27 mouse cellular contexts compared by ENCODE assay signal in genomic region chr14:124532051-124532450, GRCm38 (mm10).
A peak's percentile ranks its signal among the peaks of the same experiment; 100 is the strongest.
DNase-seq lines count a peak whose midpoint lies in the region; ATAC-seq and TF ChIP-seq lines count a peak whose summit lies in the region.
"Had no signal": no experiment of that assay in that cellular context is flagged by ENCODE, and none has a peak within 500 bp of the region (broad histone marks: within the 10 kb centered on the region; RNA-seq: fewer than 3 reads in every experiment).

No protein-coding gene starts in this region.

- ATAC-seq in cerebellum, adult (ENCODE audit: insufficient number of reproducible peaks, low FRiP score, low TSS enrichment), result no peak
- no peak for ATAC-seq in liver, postnatal 0 days
- ATAC-seq: forebrain, embryonic 15.5 days; hindbrain, postnatal 0 days; intestine, postnatal 0 days; Patski had no signal

- 17% methylated on average over 1 of the region's 1 CpGs for WGBS in cerebellum, adult 2 months
- WGBS in liver, postnatal 0 days (ENCODE audit: insufficient replicate concordance), result 64% methylated on average over 1 of the region's 1 CpGs

- no peak for TF ChIP-seq CTCF in cerebellum, adult 2 months (IDR thresholded peaks at IDR 0.05; ENCODE audit: borderline replicate concordance, insufficient read depth, low read depth, low read length)
- TF ChIP-seq CTCF in left cerebral cortex, adult 2 months (IDR thresholded peaks at IDR 0.05), result no peak
- no peak for TF ChIP-seq CTCF in liver, postnatal 0 days (IDR thresholded peaks at IDR 0.05; ENCODE audit: low read depth)

- no peaks in the 10 kb centered on the region for H3K27me3 ChIP-seq in cerebellum, adult 2 months (ENCODE audit: control insufficient read depth, insufficient read depth, low read length)
- no peaks in the 10 kb centered on the region for H3K27me3 ChIP-seq in liver, postnatal 0 days (ENCODE audit: insufficient read depth, low read length)
- H3K27me3 ChIP-seq: embryonic facial prominence, embryonic 13.5 days; forebrain, embryonic 12.5 days; forebrain, embryonic 15.5 days; heart, embryonic 13.5 days; Patski had no signal

- H3K4me1 ChIP-seq in cerebellum, adult 2 months (ENCODE audit: control insufficient read depth, insufficient read depth, low read length), result no peaks in the 10 kb centered on the region; the same call in 1 of the 2 replicates
- no peaks in the 10 kb centered on the region for H3K4me1 ChIP-seq in liver, postnatal 0 days (ENCODE audit: insufficient read depth)
- H3K4me1 ChIP-seq: embryonic facial prominence, embryonic 10.5 days; embryonic facial prominence, embryonic 13.5 days; forebrain, embryonic 12.5 days; forebrain, embryonic 15.5 days; heart, embryonic 10.5 days; heart, embryonic 13.5 days had no signal

- no peak for TF ChIP-seq EP300 in liver, postnatal 0 days (IDR thresholded peaks at IDR 0.05; ENCODE audit: low read depth)

- TF ChIP-seq POLR2A in cerebellum, adult 2 months (IDR thresholded peaks at IDR 0.05; ENCODE audit: borderline replicate concordance, insufficient read depth, low read length), result no peak

- H3K36me3 ChIP-seq in liver, postnatal 0 days (replicated peaks; ENCODE audit: insufficient read depth, low read length), result no peaks in the 10 kb centered on the region
- H3K36me3 ChIP-seq: embryonic facial prominence, embryonic 10.5 days; embryonic facial prominence, embryonic 13.5 days; forebrain, embryonic 12.5 days; forebrain, embryonic 15.5 days; heart, embryonic 10.5 days; heart, embryonic 13.5 days had no signal

- no peak overlapping the region for H3K9ac ChIP-seq in liver, postnatal 0 days (replicated peaks)
- H3K9ac ChIP-seq: embryonic facial prominence, embryonic 13.5 days; forebrain, embryonic 12.5 days; forebrain, embryonic 15.5 days; heart, embryonic 13.5 days; hindbrain, embryonic 14.5 days had no signal

- DNase-seq in cerebellum, adult 11 months, result peak; percentile 35
- peak; percentile 61 to 79 for DNase-seq in cerebellum, adult 2 months
- peak; percentile 70 for DNase-seq in cerebellum, adult 9-11 months
- DNase-seq in cerebellum, postnatal 25 days, result peak; percentile 51 to 66
- DNase-seq in adrenal gland, adult 18-20 months (ENCODE audit: low spot score in 2 of 2), result no peak
- no peak for DNase-seq in left cerebral cortex, adult 2 months (ENCODE audit: extremely low spot score in 1 of 2, low spot score in 2 of 2)
- no peak for DNase-seq in liver, postnatal 0 days
- DNase-seq: adrenal gland, adult 2 months; adrenal gland, postnatal 14 days; embryo, embryonic 11 days; gastrocnemius, postnatal 25 days; heart, adult 18-20 months; heart, postnatal 14 days; heart, postnatal 4 days; kidney, adult 2 months had no signal

- intact Hi-C loops in left cerebral cortex, adult 2 months (cut with DNase I), result no loop called here

- H3K27ac ChIP-seq in cerebellum, adult 2 months (ENCODE audit: insufficient read depth, low read length), result peak overlapping the region; percentile 64
- no peak overlapping the region for H3K27ac ChIP-seq in left cerebral cortex, adult 2 months
- no peak overlapping the region for H3K27ac ChIP-seq in liver, postnatal 0 days (ENCODE audit: low read depth)
- H3K27ac ChIP-seq: embryonic facial prominence, embryonic 10.5 days; embryonic facial prominence, embryonic 13.5 days; forebrain, embryonic 12.5 days; forebrain, embryonic 15.5 days; heart, embryonic 10.5 days; heart, embryonic 13.5 days; hindbrain, embryonic 14.5 days; hindbrain, postnatal 0 days had no signal

- H3K9me3 ChIP-seq in liver, postnatal 0 days (ENCODE audit: low read length), result no peaks in the 10 kb centered on the region
- H3K9me3 ChIP-seq: embryonic facial prominence, embryonic 10.5 days; embryonic facial prominence, embryonic 13.5 days; forebrain, embryonic 12.5 days; forebrain, embryonic 15.5 days; heart, embryonic 10.5 days; heart, embryonic 13.5 days had no signal

- no peak overlapping the region for H3K4me2 ChIP-seq in liver, postnatal 0 days (ENCODE audit: low read depth, low read length)
- H3K4me2 ChIP-seq: embryonic facial prominence, embryonic 13.5 days; forebrain, embryonic 12.5 days; forebrain, embryonic 15.5 days; heart, embryonic 13.5 days; hindbrain, embryonic 14.5 days had no signal

- H3K4me3 ChIP-seq in cerebellum, adult 2 months (replicated peaks; ENCODE audit: insufficient read depth, low read depth, low read length), result no peak overlapping the region
- H3K4me3 ChIP-seq in left cerebral cortex, adult 2 months, result no peak overlapping the region
- H3K4me3 ChIP-seq in liver, postnatal 0 days (ENCODE audit: low read depth, low read length), result no peak overlapping the region
- H3K4me3 ChIP-seq: embryonic facial prominence, embryonic 10.5 days; embryonic facial prominence, embryonic 13.5 days; erythroblast, embryonic 14.5 days; forebrain, embryonic 12.5 days; forebrain, embryonic 15.5 days; heart, embryonic 10.5 days; heart, embryonic 13.5 days had no signal

Comparison
In these comparisons a context has a peak if more than half of its experiments do, and no peak if none do; other contexts are left out.
1. DNase-seq: peak in cerebellum, adult 11 months (single experiment), cerebellum, adult 2 months (2 of 2), cerebellum, adult 9-11 months (single experiment) and cerebellum, postnatal 25 days (2 of 2); none in adrenal gland, adult 18-20 months (0 of 2), left cerebral cortex, adult 2 months (0 of 2) and liver, postnatal 0 days (single experiment).